Mouse (Mus musculus) spleen, adult 10 weeks (tissue): ENCODE data around the gene Kcnh6. TPM values are rescaled to one million over a fixed set of nuclear protein-coding genes. Genes with fewer than 3 reads are reported as not detected.

ENCODE experiments used
- polyA plus RNA-seq: library from polyadenylated mRNA; stranded (reverse); fragments of 350-450 nt; fragmentation: Illumina TruSeq; extraction: RNeasy Lipid Tissue Mini Kit (QIAGEN cat#74804); gene quantifications from one replicate; pipeline ENCODE4 v1.2.3, GENCODE M21; 2015; ENCODE audit warnings: low replicate concordance; ENCODE audit not compliant: insufficient read depth

Gene Kcnh6
- polyA plus RNA-seq, result not detected

GRCm38 (mm10) chr11:106007821-106008220 is at the start of gene Kcnh6:
Gene Kcnh6 (plus strand): TSS chr11:106008124.

GRCm38 (mm10) chr11:105967741-105968574 is 40.0 kb upstream of the Kcnh6 start, which contains the start of gene Ace:
Gene Ace (plus strand): TSS chr11:105967945.

GRCm38 (mm10) chr11:105994375-105994774 is 13.5 kb upstream of the Kcnh6 start, which contains the start of gene Ace3:
Gene Ace3 (plus strand): TSS chr11:105994675.

GRCm38 (mm10) chr11:106036548-106037417 is 28.9 kb downstream of the Kcnh6 start, which contains the start of gene Dcaf7:
Gene Dcaf7 (plus strand): TSS chr11:106036872.

GRCm38 (mm10) chr11:106065923-106066571 is 58.1 kb downstream of the Kcnh6 start, which contains the start of gene Taco1:
Gene Taco1 (plus strand): TSS chr11:106066061.

Other genes with a start within 250 kb of the Kcnh6 start
- gene Cyb561, start 54.8 kb upstream of the Kcnh6 start, polyA plus RNA-seq, result 2.0 TPM
- 8.4 TPM for gene Ace, start 40.2 kb upstream of the Kcnh6 start, polyA plus RNA-seq
- not detected for gene Ace3, start 13.4 kb upstream of the Kcnh6 start, polyA plus RNA-seq
- gene Dcaf7, start 28.7 kb downstream of the Kcnh6 start, polyA plus RNA-seq, result 67.7 TPM
- 15.3 TPM for gene Taco1, start 57.9 kb downstream of the Kcnh6 start, polyA plus RNA-seq
- gene Map3k3, start 76.5 kb downstream of the Kcnh6 start, polyA plus RNA-seq, result 60.8 TPM
- not detected for gene Gm10840, start 152.7 kb downstream of the Kcnh6 start, polyA plus RNA-seq
- gene Limd2, start 152.7 kb downstream of the Kcnh6 start, polyA plus RNA-seq, result 322 TPM
- gene Strada, start 194.0 kb downstream of the Kcnh6 start, polyA plus RNA-seq, result 35.5 TPM
- 113 TPM for gene Ccdc47, start 208.2 kb downstream of the Kcnh6 start, polyA plus RNA-seq
- 89.4 TPM for gene Ddx42, start 208.8 kb downstream of the Kcnh6 start, polyA plus RNA-seq
- gene Ftsj3, start 248.0 kb downstream of the Kcnh6 start, polyA plus RNA-seq, result 75.9 TPM
- gene Psmc5, start 248.0 kb downstream of the Kcnh6 start, polyA plus RNA-seq, result 94.7 TPM